Mouse (Mus musculus): ENCODE data around the gene Slit1.
A peak's percentile ranks its signal among the peaks of the same experiment; 100 is the strongest.

The Slit1 gene

DNA sequence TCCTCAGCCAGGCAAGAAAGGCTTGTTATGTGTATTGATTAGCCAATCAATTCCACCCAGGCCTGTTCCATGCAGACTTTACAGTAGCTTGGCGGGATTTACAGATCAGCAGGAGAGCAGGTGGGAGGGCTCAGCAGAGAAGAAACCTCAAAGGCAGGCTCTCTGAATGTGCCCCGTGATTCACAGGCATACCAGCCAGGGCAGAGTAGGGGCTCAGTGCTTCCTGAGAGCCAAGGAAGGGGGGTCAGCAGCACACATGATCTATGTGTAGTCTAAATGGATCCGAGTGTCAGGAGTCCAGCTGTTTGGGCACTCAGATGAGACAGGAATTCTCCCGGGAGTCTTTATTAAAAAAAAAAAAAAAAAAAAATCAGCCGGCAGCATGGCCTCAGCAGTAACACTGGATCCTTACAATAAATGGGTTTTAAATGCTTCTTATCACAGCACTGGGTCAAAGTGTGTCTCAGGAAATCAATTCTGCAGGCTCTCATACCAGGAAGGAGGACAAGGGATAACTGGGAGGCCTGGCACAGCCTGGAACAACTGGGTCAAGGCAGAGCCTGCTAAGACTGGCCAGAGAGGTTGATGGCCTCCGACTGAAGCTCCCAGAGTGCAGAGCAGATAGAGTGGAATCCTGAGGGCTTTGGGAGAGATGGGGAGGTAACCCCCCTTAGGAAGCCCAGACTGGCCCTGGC, 88.2 kb downstream of the Slit1 start:
- DNase-seq (ENCODE audit: low spot score): no peak

DNA sequence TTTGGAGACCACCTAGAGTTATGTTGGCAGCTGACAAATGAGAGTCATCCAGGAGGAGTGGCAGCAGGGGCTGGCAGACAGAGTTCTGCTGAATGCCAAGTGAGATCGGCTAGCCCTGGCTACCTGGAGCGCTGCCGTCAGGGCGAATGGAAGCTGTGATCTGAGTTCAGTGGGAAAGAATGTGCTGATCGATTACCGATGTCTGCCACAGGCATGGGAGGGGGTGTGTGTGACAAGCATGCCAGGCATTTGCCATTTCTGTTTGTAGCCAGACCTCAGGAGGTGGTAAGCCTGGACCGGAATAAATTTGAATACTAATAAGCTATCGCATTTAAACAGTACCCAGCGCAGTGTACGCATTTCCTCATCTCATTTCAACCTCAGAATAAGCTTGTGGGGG, 91.5 kb downstream of the Slit1 start:
- no peak for DNase-seq (ENCODE audit: low spot score)

DNA sequence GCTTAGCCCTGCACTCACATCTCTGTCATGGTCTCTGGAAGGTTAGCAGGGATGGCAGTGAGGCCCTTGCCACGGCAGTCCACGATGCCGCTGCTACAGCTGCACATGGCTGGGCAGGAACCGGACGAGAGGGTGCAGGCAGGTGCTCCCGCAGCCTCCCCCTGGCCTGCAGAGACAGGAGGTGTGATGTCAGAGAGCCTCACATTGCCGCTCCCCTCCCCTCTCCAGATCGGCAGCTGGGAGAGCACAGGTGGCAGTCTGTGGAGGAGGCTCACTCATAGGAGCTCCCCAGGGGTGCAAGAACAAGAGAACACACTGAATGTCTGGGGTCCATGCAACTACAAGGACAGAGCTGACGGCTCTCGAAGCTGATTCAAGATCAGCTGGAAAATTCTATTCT, 94.1 kb downstream of the Slit1 start:
- no peak for DNase-seq (ENCODE audit: low spot score)

DNA sequence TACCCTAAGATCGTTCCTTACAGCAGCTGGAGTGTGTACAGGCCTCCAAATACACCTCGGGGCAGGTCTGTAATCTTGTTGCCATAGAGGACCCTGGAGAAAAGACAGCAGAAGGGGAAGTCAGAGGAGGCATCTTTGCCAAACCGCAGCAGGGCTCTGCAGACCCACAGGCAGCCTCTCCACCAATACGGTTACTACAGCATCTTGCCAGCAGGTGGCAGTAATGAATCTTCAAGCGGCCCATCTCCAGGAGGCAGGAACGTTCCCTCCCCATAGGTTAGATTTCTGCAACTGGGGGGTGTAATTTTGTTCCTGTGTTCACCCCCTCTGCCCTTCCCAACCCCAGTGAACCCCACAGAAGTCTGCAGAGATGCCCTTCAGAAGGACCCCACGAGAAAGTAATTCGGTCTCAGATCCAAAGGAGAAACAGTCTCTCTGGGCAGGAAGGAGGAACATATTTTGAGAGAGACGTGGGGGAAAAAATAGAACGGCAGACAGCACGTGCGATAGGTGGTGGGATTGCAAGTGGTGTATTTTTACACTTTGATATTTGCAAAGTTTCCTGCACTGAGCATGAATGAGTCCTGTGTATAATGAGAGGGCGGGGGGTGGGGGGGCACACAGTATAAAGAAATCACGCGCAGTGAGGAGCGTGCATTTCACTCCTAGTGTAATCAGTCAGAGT, 96.4 kb downstream of the Slit1 start:
- peak; percentile 74 for DNase-seq (ENCODE audit: low spot score)

DNA sequence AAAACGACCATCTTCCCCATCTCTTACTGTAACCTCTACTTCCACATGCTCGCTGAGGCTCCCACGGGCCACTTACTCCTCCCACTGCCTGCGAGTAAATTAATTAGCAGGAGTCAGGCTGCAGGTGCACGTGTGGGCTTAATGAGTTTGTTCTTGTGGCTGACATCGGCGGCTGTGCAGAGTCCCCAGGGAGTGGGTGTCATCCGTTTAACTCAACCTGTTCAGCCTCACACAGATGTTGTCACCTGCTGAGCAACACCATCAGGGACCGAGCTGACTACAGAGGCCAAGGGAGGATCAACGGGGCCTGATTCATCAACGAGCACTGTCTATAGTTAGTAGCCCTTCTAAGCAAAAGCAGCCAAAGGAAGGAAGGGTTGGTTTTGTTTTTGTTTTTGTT, 100.5 kb downstream of the Slit1 start:
- no peak for DNase-seq (ENCODE audit: low spot score)

DNA sequence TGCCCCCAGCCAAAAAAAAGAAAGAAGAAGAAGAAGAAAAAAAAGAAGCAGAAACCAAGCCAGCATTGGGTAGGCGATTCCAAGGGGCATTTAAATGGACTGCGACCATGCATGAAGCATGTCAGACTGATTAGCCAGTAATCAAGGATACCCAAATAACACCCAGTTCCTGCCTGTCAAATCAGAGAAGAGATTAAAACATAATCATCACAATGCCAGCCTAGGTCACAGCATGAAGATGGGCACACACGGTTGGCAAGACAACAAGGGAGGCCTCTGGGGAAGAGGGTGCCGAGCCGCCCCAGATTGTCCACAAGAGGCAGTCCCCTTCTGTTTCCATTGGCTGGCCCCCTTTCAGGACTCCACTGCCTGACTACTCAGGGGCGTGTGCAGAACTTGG, 108.5 kb downstream of the Slit1 start:
- no peak for DNase-seq (ENCODE audit: low spot score)

DNA sequence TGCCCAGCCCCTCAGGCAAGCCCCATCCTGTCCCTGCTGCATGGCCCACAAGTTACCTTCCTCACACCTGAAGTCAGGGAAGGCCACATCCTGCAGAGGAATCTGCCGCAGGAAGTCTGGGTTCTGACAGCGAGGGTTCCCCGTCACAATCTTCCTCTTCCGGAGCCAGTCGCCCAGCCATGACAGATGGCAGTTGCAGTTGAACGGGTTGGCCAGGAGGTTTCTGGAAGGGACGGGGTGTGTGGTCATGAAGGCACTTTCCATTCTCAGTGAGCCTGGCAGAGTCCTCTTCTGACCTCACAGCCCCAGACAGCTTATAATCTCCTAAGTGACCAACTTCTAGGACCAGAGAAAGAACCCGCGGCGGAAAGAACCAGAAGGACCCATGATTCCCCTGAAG, 109.4 kb downstream of the Slit1 start:
- DNase-seq (ENCODE audit: low spot score): no peak

DNA sequence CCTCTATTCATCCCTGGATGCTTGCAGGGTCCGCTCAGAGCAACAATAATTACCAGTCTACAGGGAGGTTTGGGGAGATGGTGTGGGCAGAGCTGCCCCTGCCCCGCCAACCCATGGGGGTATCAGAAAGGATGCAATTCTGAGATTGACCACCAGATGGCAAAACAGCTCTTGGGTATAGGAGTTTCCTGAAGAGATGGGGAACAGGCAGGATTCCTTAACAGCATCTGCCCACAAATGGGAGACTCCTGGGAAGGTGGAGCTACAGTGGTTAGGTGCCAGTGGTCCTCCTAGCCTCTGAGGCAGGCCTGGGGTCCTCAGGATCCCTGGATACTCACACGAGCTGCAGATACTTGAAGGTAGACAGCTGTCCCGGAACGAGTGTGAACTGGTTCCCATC, 113.9 kb downstream of the Slit1 start:
- DNase-seq (ENCODE audit: low spot score): peak; percentile 57

DNA sequence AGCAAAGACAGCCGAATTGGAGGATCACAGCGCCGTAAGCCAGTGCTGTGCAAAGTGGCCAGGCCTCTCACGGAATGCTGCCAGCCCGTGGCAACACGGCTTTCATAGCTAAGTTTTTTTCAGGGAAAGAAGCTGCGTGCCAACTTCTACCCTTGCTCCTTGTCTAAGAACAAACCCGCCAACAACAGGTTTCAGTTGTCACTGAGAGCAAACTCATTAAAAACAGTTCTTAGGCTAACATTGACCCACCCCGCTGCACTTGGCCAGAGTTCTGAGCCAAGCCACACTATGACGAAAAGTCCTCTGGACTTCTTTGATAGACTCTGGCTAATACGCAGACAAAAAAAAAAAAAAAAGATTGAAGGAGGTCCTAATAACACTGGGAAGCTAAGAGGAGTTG, 114.5 kb downstream of the Slit1 start:
- peak; percentile 40 for DNase-seq (ENCODE audit: low spot score)

DNA sequence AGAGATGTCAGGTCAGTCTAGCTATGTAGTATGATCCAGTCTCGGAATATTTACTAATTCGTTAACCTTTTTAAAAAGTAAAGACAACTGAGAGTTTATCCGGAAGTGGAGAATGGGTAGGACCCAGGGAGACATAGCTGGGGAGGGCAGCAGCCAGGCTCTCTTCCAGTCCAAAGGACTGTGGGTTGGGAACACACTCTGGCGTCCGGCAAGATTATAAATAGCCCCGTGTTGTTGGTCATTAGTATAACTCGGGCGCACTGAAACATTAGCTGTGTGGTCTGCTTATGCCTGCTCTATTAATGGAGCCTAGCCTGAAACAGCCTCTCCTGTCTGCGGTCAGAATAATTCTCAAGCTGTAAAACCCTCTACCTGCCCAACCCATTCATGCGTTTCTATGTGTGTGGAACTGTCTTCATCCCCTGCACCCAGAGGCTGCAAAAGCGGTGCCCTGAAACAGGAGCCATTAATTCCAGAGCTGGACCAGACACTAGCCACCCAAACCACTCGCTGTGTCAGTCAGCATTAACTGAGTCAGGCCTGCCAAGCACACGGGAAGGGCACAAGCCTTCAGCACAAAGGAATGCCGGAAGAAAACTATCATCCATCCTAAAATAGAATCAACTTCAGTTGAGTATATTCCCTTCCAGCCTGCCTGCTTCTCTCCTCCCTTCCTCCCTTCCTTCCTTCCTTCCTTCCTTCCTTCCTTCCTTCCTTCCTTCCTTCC, 122.9 kb downstream of the Slit1 start:
- DNase-seq (ENCODE audit: low spot score): no peak

DNA sequence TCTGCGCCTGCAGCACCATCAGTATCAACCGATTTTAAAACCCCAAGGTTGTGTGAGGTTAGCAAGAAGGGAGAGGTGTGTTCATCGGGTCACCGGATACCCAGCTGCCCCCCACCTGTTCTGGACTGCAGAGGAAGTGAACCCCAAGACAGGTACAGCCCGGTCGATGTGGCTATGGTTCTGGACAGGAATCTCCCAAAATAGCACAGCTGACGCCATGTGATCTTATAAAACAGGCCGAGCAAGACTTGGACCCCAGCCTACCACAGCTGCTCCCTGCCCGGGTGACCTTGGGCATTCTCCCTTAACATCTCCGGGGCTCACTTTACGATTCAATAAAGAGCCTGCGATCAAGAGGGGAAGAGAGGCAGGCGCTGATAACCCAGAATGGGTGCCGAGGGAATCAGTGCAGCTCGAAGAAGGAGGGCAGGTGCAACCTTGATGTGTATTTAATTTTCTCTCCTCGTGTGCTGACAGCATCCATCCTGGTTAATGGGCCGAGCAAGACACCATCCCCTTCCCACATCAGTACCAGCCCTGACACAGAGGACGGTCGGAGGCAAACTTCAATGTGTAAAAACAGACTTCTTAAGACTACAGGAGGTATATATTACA, 124.6 kb downstream of the Slit1 start:
- no peak for DNase-seq (ENCODE audit: low spot score)

DNA sequence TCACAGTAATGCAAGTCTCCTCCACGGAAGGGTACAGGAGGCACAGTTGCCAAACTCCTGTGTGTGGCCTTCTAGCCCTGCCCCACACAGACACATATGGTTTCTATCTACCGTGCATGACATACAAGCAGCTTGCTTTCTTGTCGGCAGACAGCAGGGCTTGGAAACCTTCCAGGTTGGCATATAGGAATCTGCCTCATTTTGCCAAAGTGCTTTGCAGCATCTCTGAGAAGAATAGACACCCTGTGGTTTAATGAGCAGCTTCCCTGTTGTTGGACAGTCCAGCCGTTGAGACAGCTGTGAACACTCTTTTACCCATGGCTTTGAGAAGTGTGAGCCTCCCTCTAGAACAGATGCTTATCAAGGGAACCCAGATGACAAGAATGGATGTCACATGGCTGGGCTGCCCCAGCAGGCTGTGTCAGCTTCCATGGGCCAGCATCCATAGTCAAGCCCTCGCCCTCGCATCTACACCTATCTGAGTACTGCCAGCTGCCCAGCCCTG, 125.3 kb downstream of the Slit1 start:
- no peak for DNase-seq (ENCODE audit: low spot score)

DNA sequence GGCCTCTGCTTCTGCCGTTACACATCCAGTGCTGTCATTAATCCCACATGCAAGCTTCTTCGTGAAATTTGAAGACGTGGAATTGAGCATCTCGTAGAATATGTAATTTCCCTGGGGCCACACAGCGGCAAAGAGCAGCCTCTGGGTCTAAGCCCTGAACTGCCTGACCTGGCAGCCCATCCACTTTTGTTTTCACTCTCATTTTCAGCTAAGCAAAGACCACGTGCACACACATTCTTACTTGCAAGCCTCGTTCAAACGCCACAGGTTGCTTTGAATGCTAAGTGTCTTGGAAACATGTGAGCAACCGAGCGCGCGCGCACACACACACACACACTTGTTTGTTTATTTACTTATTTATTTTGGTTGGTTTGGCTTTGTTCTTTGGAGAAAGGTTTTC, 126.4 kb downstream of the Slit1 start:
- DNase-seq (ENCODE audit: low spot score): no peak

DNA sequence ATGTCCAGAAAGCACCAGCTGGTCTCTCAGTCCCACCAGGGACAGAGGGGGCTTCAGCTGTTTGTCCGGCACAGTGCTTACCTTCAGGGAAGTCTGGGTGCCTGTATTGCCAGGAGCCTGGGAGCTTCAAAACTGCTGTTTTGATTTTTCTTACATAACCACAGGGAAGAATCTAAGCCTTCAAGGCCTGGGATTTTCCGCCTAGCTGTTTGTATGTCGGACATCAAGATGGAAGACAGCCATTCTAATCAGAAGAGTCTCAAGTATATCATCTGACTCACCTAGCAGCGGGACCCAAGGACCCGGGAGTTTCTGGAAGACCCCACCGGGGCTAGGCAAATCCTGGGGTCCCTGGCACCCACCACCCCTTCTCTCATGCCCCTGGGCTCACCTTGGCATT, 127.2 kb downstream of the Slit1 start:
- no peak for DNase-seq (ENCODE audit: low spot score)

DNA sequence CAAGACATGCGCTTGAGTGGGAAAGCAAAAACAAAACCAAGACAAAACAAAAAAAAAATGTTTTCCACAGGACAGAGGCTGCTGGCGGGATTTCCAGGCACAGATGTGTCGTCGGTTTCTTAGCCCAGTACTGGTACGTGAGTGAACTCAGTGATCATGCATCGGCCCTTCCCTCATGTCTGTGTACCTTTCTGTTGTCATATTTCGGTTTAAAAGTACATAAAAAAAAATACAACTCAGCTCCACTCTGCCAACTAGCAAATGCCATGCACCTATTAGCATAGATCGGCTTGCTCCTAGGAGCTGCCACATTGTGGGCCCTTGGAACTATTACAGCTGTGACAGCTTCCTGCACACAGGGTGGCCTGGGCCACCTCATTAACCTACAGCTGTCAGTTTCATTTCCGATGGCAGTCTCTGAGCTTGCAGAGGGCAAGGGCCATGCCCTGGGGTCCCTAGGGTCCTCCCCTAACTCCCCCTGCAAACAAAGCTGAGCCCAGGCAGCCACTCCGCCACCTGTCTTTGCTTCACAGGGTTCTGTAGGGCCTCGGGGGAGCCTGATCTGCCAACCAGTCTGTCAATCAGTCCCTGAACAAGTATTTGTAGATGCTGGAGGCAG, 127.8 kb downstream of the Slit1 start:
- DNase-seq (ENCODE audit: low spot score): peak; percentile 18

DNA sequence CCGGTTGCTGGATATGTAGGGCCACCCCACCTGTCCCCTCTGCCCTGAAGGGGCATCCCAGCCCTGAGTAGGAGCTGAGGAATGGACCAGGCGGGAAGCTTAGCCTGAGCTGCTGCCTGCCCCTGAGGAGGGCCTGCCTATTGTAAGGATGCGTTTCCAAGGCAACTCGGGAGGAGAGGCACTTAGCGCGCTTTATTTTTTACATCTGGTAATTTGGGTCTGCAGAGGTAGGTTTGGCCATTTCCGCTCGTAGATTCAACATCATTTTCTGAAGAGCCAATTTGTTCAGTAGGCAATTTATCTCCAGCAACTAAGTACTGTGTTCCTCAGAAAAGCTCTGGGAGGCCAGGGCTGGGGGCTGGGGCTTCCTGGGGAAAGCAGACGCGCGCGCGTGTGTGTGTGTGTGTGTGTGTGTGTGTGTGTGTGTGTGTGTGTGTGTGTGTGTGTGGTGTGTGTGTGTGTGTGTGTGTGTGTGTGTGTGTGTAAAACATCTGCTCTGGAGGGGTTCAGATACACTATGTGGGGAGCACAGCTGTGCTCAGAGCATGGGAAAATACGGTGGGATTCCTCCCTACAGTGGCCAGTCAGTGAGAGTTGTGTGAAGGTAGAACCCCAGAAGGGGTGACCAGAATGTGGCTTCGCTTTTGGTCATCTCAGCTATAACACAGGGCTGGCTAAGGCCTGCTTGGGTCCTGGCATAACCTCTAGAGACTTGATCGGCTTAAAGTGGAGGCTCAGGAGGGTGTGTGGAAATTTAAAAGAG, 130.0 kb downstream of the Slit1 start:
- DNase-seq (ENCODE audit: low spot score): no peak

DNA sequence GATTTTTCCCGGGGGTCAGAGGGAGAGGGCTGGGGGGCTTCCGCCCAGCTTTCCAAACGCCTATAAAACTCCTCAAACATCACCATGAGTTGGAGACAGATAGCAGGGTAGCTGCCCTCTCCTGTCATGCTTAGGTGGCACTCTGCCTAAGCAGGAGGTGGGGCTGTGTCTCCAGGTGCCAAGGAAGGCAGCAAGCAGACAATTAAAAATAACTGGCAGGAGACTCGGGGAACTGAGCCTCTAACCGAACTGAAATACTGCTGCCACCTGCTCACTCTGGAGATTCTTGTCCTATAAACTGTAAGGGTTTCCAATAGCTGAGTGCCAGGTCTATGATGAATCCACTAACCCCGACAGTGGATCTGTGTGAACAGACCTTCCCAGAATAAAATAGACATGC, 131.8 kb downstream of the Slit1 start:
- DNase-seq (ENCODE audit: low spot score): no peak

DNA sequence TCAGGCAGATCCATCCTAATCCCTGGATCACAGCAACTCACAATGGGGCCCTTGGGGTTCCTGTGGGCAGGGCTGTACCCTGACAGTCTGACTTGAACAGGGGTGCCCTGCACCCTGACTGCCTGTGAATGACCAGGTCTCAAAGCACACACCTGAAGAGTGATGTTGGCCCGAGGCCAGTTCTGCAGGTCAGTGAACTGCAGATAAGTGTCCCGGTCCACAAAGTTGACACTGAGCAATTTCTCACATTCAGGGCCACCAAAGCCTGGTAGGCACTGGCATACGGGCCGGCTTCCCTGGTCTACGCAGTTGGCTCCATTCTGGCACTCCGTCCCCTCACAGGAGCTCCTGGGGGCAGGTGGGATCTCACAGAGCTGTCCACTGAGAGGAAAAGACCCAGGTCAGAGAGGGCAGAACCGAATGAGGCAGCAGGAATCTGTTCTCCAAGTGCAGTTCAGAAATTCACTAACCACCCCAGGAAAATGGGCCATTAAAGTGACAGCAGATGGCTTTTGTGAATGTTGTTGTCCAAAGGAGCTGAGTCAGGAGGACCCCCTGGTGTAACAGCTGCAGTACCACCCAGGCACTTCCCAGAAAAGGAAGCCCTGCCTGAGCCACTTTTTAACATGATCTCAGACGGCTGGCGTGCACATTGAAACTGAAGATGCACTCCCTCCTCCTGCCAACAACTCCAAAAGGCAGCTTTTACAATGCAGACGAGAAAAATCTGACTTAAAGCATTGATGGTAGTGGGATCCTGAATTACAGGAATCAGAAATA, 137.1 kb downstream of the Slit1 start:
- DNase-seq (ENCODE audit: low spot score): no peak

DNA sequence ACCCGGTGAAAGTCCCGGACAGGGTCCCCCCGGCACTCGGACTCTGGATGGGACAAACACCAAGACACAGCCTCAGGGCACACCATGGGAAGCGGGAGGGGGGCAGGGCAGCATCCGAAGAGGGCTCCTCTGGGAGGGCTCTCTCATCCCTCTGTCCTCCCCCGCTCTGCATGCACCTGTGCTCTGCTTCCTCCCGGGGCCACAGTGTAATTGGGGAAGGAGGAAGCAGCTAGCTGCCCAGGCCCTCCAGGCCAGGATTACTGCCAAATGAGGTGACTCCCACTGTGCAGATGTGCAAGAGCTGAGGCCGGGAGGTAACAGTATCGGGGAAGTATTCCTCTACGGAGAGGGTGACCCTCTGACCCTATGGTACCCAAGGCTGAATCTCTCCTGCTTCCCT, 142.8 kb downstream of the Slit1 start:
- no peak for DNase-seq (ENCODE audit: low spot score)

DNA sequence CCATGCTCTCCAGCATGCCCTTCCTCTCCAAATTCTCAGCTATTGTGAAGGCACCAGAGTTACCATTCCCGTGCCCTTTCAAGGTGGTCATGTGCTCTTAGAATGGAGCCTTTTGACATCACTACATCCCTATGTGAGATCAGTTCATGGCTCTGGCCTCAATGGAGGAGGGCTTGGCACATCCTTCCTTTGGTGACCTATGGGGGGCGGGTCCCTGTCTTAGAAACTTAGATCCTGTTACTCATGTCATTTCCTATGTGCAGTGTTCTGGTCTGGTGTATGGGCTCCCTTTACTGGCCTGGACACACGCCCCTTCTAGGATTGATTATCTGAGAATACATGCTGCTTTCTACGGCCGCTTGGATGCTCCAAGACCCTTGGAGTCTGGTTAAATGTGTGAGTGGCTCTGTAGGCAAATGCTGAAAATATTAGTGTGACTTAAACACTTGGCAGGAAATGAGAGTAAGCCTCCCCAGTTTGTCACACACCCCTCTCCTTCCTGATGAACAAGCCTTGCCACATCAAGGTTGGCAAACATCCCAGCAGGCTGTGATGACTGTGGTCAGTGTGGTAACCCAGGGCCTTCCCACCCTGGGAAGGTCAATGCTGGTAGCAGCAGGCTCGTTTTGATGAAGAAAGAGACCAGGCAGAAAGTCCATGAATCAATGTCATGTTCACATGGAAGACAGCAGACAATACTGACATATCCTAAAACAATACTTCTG, 146.1 kb downstream of the Slit1 start:
- peak; percentile 79 for DNase-seq (ENCODE audit: low spot score)
